Mouse (Mus musculus) bone marrow, adult 2 months (tissue): ENCODE measurements around the gene Clca2.

Experiments used
- CTCF ChIP-seq: fragments of 200-500 bp; IDR thresholded peaks from 2 replicates; pipeline ENCODE4 v1.5.1; 2011; ENCODE audit warnings: low read length, control low read depth; ENCODE audit not compliant: control insufficient read depth, insufficient read depth
- POLR2A ChIP-seq: fragments of 200-500 bp; IDR thresholded peaks from 2 replicates; pipeline ENCODE4 v1.6.1; 2011; ENCODE audit warnings: low read depth, mild to moderate bottlenecking, control low read depth, low read length, borderline replicate concordance; ENCODE audit not compliant: control insufficient read depth

DNA sequence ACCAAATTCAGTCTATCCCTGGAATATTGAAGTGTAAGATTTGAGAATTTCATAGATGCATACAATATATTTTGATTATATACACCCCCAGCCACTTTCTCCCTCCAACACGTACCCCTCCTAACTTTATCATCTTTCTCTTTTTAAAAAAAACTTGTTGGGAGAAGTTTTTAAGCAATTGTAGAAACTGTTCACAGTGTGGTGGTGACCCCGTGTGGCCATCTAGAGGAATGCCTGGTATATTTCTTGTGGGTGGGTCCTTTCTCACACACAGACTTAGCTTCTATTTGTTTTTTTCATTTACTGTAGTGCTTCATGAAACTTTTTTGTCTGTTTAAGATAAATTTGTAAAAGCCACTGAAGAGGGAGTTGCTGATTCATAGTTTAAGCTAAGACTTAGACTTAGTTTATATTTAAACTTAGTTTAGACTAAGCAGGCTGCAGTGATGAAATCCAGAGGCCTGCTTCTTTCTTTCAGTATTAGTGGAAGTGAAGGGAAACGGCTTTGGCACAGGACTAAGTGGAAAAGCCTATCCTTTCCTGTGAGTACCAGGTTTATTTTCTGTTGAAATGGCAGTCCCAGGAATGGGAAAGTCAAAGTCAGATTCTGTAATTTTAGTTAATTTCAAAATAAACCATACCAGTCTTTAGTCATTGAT lies 32.1 kb upstream of the Clca2 start:
- no peak for TF ChIP-seq CTCF
- TF ChIP-seq POLR2A, result no peak
